Comparison of ENCODE assay signal across 8 mouse cellular contexts in the genomic region with DNA sequence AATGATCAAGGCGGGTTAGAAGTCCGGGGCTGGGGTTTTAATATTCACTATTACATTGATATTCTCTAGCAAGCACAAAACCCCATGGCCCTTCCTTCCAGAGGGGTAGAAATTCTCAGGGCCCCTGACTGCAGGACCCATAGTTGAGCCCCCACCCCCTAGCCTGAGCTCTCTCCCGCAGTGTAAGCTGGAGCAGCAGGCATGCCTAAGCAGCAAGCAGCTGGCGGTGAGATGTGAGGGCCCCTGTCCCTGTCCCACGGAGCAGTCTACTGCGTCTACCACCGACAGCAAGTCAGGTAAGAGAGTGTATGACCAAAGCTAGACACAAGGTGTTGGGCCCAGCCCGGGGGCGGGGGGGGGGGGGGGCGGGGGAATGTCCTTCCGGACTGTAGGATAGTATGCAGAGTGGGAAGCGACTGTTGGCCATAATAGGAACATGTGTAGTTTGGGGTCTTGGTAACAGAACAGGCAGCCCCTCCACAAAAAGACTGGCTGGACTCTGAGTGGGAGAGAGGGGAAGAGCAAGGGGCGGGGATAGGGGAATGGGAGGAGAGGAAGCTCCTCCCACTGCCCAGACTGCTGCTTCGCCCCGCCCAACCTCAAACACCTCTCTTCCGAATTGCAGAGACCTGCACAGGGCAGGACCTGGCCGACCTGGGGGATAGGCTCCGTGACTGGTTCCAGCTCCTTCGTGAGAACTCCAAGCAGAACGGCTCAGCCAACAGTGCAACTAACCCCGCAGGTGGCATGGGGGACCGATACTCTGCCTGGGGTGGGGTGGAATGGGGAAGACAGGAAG. TPM values are rescaled to one million over a fixed set of nuclear protein-coding genes. Genes with fewer than 3 reads are reported as not detected.
DNase-seq lines count a peak whose midpoint lies in the region; ATAC-seq lines count a peak whose summit lies in the region.

No protein-coding gene starts in this region.

- peaks cover 13% of the 10 kb centered on the region; the same call in 1 of the 2 replicates for H3K36me3 ChIP-seq in forebrain, embryonic 15.5 days
- no peaks in the 10 kb centered on the region for H3K36me3 ChIP-seq in liver, embryonic 16.5 days (ENCODE audit: control insufficient read depth, insufficient read depth)

- WGBS in forebrain, embryonic 15.5 days, result 23% methylated on average over 22 of the region's 22 CpGs
- WGBS in liver, embryonic 16.5 days (ENCODE audit: insufficient replicate concordance), result 27% methylated on average over 19 of the region's 22 CpGs

- DNase-seq in heart, adult 11 months, result peak; percentile 89
- DNase-seq in heart, adult 18-20 months, result no peak
- peak; percentile 32 for DNase-seq in CD4-positive helper T cell, adult 2 months (ENCODE audit: low read depth, low spot score)
- no peak for DNase-seq in urinary bladder, postnatal 10 days (ENCODE audit: low spot score)
- no peak for DNase-seq in urinary bladder, adult 2 months (ENCODE audit: low spot score)
- DNase-seq in ovary, postnatal 36 days (ENCODE audit: low spot score), result no peak

- H3K27ac ChIP-seq in forebrain, embryonic 15.5 days (replicated peaks), result no peak overlapping the region
- H3K27ac ChIP-seq in liver, embryonic 16.5 days (ENCODE audit: low read length), result no peak overlapping the region

- H3K4me3 ChIP-seq in forebrain, embryonic 15.5 days, result no peak overlapping the region
- 0 out of 2 replicates have a peak overlapping the region, but pooled peaks have one; percentile 1 for H3K4me3 ChIP-seq in liver, embryonic 16.5 days (ENCODE audit: low read depth, low read length)

- H3K27me3 ChIP-seq in forebrain, embryonic 15.5 days, result no peaks in the 10 kb centered on the region
- no peaks in the 10 kb centered on the region for H3K27me3 ChIP-seq in liver, embryonic 16.5 days (ENCODE audit: control insufficient read depth, insufficient read depth, low read depth, low read length)

- ATAC-seq in forebrain, embryonic 15.5 days (replicated peaks), result peak; percentile 12; the same call in 1 of the 2 replicates
- no peak for ATAC-seq in liver, embryonic 16.5 days (ENCODE audit: low read depth)

- no peak overlapping the region for H3K4me2 ChIP-seq in forebrain, embryonic 15.5 days (replicated peaks)
- peak overlapping the region; percentile 15; the same call in 1 of the 2 replicates for H3K4me2 ChIP-seq in liver, embryonic 16.5 days (ENCODE audit: low read depth, low read length)

- H3K9ac ChIP-seq in forebrain, embryonic 15.5 days (replicated peaks), result no peak overlapping the region
- no peak overlapping the region for H3K9ac ChIP-seq in liver, embryonic 16.5 days (ENCODE audit: low read depth, low read length)

- no peaks in the 10 kb centered on the region for H3K9me3 ChIP-seq in forebrain, embryonic 15.5 days
- H3K9me3 ChIP-seq in liver, embryonic 16.5 days (replicated peaks; ENCODE audit: control insufficient read depth, low read length), result no peaks in the 10 kb centered on the region

- H3K4me1 ChIP-seq in forebrain, embryonic 15.5 days, result no peaks in the 10 kb centered on the region
- no peaks in the 10 kb centered on the region; the same call in 1 of the 2 replicates for H3K4me1 ChIP-seq in liver, embryonic 16.5 days (ENCODE audit: control insufficient read depth, low read depth, low read length)

RNA-seq across cellular contexts. Expression of gene Spock2, which starts 19.7 kb away (rescaled TPM):
- 10 to 100 TPM; 10.3 to 16.2 TPM for total RNA-seq in heart, adult 18-20 months (2021)
- polyA plus RNA-seq in forebrain, embryonic 15.5 days (2015; fragmentation: Nextera tagmentation; extraction: Ambion mirVana), result 48.1 and 49.0 TPM in 2 replicates
- polyA plus RNA-seq in liver, embryonic 16.5 days (2015; fragmentation: Nextera tagmentation; extraction: Ambion mirVana), result 0.02 and 0.14 TPM in 2 replicates
- polyA plus RNA-seq in urinary bladder, adult 2 months (2012; rRNA removed), result 14.4 and 20.9 TPM in 2 replicates

Comparison
In these comparisons a context has a peak if more than half of its experiments do, and no peak if none do; other contexts are left out.
1. DNase-seq: peak in heart, adult 11 months (single experiment) and CD4-positive helper T cell, adult 2 months (single experiment); none in heart, adult 18-20 months (0 of 2), urinary bladder, postnatal 10 days (single experiment), urinary bladder, adult 2 months (single experiment) and ovary, postnatal 36 days (single experiment).
2. RNA of gene Spock2, which starts 19.7 kb away (polyA plus RNA-seq): 48.1 to 49.0 TPM in forebrain, embryonic 15.5 days and 14.4 to 20.9 TPM in urinary bladder, adult 2 months; 0.02 to 0.14 TPM in liver, embryonic 16.5 days; every median in the first group is over 10 times any median in the second.